Mouse (Mus musculus): ENCODE data around the gene Dnajc6. TPM values are rescaled to one million over a fixed set of nuclear protein-coding genes. Genes with fewer than 3 reads are reported as not detected.

The Dnajc6 gene
- polyA plus RNA-seq, 1 experiment, result not detected

DNA sequence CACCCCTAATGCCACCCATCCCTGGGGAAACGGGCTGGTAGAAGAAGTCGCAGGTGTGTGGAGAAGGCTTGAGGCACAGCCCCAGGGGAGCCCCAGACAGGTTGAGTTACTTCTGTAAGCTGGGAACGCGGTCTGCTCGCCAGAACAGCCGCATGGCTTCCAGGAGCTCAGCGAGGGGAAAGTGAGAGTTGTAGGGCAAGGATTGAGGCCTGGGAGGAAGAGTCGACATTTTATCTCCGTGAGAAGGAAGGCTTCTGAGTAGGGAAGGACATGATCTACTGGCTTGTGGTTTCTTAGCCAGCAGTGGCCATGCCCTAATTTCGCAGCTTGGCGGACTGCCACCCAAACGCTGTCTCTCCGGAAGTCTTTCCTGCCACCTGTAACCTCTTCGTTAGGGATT lies 888 bp downstream of the Dnajc6 start:
- H3K4me3 ChIP-seq (replicated peaks), result no peak overlapping the region
- H3K27me3 ChIP-seq (ENCODE audit: control insufficient read depth), result peaks cover 42% of the 10 kb centered on the region
- H3K9me3 ChIP-seq (ENCODE audit: control insufficient read depth, low read length), result no peaks in the 10 kb centered on the region
- no peaks in the 10 kb centered on the region for H3K36me3 ChIP-seq (ENCODE audit: control insufficient read depth)
- TF ChIP-seq TAL1 (IDR thresholded peaks at IDR 0.05; ENCODE audit: low read length) (no peak), GATA1 (IDR thresholded peaks at IDR 0.05; ENCODE audit: low read length) (no peak)
- H3K4me1 ChIP-seq (ENCODE audit: control insufficient read depth), result no peaks in the 10 kb centered on the region

DNA sequence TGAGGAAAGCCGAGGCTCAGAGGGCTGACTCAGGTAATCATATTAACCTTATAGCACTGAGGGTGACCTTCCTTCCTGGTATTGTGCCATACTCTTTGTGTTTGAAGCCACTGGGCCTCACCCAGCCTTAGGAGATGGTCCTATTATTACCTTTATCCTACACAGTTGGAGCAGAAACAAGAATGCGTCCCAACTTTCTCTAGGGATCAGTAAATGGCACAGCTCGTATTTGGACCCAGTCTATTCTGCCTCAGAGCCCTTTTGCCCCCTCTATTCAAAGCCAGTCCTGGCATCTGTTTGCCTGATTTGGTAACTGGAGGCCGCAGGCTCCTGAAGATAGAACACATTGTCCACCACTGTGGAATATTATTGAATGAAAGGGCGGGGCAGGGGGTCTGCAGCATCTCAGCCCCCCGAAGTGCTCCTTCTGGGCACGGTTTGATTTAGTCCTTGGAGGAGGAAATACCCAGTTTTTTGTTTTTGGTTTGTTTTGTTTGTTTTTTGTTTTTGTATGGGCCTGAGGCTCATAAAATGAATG lies 8.1 kb downstream of the Dnajc6 start:
- H3K36me3 ChIP-seq (ENCODE audit: control insufficient read depth), result no peaks in the 10 kb centered on the region
- H3K4me3 ChIP-seq (replicated peaks), result no peak overlapping the region
- TF ChIP-seq GATA1 (IDR thresholded peaks at IDR 0.05; ENCODE audit: low read length), result no peak
- peaks cover 25% of the 10 kb centered on the region for H3K27me3 ChIP-seq (ENCODE audit: control insufficient read depth)
- H3K4me1 ChIP-seq (ENCODE audit: control insufficient read depth), result no peaks in the 10 kb centered on the region
- no peaks in the 10 kb centered on the region; the same call in 1 of the 2 replicates for H3K9me3 ChIP-seq (ENCODE audit: control insufficient read depth, low read length)

DNA sequence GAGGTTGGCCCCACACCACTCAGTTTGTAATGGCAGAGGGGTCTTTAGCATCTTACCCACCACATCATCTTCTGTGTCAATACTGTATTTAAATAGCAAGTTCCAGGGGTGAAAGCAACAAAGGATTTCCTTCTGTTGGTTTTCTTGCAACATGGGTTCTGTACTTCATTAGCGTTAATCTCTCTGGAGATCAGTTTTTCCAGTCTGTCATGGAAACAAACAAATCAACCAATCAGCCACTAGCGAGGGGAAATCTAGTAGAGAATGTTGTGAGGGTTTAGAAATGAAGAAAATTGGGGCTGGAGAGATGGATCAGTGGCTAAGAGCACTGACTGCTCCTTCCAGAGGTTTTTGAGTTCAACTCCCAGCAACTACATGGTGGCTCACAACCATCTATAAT lies 9.5 kb downstream of the Dnajc6 start:
- Histone ChIP-seq H3K4me1 (ENCODE audit: control insufficient read depth) (no peaks in the 10 kb centered on the region), H3K27me3 (ENCODE audit: control insufficient read depth) (peaks cover 27% of the 10 kb centered on the region)
- TF ChIP-seq GATA1 (IDR thresholded peaks at IDR 0.05; ENCODE audit: low read length) (no peak), TAL1 (IDR thresholded peaks at IDR 0.05; ENCODE audit: low read length) (no peak)

DNA sequence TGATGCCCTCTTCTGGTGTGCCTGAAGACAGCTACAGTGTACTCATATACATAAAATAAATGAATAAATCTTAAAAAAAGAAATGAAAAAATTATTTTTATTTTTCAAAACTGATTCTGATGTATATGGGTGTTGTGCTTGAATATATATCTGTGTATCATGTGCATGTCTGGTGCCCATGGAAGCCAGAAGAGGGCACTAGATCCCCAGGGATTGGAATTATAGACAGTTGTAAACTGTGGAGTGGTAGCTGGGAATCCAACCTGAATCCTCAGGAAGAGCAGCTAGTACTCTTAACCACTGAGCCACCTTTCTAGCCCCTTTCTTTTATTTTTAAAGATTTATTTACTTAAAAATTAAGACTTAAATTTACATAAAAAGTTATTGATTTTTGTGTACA lies 9.9 kb downstream of the Dnajc6 start:
- peaks cover 27% of the 10 kb centered on the region for H3K27me3 ChIP-seq (ENCODE audit: control insufficient read depth)
- H3K4me1 ChIP-seq (ENCODE audit: control insufficient read depth), result no peaks in the 10 kb centered on the region
- H3K9me3 ChIP-seq (ENCODE audit: control insufficient read depth, low read length), result no peaks in the 10 kb centered on the region; the same call in 1 of the 2 replicates
- H3K36me3 ChIP-seq (ENCODE audit: control insufficient read depth), result no peaks in the 10 kb centered on the region
- no peak overlapping the region for H3K4me3 ChIP-seq (replicated peaks)
- TF ChIP-seq TAL1 (IDR thresholded peaks at IDR 0.05; ENCODE audit: low read length), result no peak
- no peak for TF ChIP-seq GATA1 (IDR thresholded peaks at IDR 0.05; ENCODE audit: low read length)

More for the DNA sequence above, 9.5 kb downstream of the Dnajc6 start:
- Histone ChIP-seq H3K36me3 (ENCODE audit: control insufficient read depth) (no peaks in the 10 kb centered on the region), H3K9me3 (ENCODE audit: control insufficient read depth, low read length) (no peaks in the 10 kb centered on the region; the same call in 1 of the 2 replicates), H3K4me3 (replicated peaks) (no peak overlapping the region)

DNA sequence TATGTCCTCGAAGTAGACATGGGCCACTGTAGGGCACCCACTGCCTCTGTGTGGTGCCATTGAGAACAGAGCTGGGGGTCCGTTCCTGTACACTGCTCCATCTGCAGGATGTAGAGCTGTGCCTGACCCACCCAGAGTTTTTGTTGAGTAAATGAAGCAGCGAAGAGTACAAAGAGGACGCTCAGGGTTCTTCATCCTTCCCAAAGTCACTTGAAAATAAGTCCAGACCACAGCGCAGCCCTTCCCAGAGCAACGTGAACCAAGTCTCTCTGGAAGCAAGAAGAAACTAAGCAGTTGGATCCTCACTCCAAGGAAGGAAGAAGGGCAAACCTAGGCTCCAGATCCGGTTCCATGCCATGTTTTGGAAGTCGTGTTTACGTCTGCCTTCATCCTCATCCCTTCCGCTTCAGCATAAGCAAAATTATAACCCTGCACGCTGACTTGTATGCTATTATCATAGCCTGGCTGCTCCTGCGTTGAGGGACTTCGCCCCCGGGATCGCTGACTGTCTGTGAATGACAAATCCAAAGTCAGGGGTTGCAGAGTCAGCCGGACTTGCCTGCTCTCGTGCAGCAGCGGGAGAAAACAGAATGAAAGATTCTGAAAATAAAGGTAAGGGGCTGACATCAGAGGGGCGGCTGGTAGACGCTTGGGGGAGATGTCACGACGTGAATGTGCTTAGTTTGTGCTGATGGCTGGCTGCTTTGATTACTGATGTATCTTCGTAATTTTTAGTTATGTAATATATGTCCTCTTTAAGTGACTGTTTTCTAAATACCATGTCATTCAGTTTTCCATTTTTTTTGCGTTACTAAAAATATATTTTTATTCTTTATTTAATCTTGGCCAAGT lies 11.3 kb downstream of the Dnajc6 start:
- Histone ChIP-seq H3K27me3 (ENCODE audit: control insufficient read depth) (peaks cover 27% of the 10 kb centered on the region), H3K4me1 (ENCODE audit: control insufficient read depth) (no peaks in the 10 kb centered on the region), H3K4me3 (replicated peaks) (peak overlapping the region; percentile 24), H3K9me3 (ENCODE audit: control insufficient read depth, low read length) (no peaks in the 10 kb centered on the region; the same call in 1 of the 2 replicates), H3K36me3 (ENCODE audit: control insufficient read depth) (no peaks in the 10 kb centered on the region)
- TF ChIP-seq GATA1 (IDR thresholded peaks at IDR 0.05; ENCODE audit: low read length) (no peak), TAL1 (IDR thresholded peaks at IDR 0.05; ENCODE audit: low read length) (no peak)

DNA sequence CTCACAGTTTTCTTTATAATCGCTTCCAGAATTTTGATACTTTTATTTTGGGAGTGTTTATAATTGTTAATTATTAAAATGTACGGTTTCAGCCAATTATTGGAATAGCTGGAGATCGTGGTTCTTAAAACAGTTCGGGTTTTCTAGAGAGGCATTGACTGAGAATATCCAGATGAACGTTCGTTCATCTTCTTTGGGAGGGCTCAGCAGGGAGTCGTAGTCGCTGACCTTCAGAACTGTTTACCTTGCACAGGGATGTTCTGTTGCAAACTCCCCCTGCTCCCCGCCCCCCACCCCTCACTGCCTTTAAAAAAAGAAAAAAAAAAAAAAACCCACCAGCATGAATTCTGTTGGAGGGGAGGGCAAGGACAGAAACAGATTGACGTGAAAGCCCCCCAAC lies 12.0 kb downstream of the Dnajc6 start:
- Histone ChIP-seq H3K36me3 (ENCODE audit: control insufficient read depth) (no peaks in the 10 kb centered on the region), H3K9me3 (ENCODE audit: control insufficient read depth, low read length) (no peaks in the 10 kb centered on the region; the same call in 1 of the 2 replicates), H3K4me1 (ENCODE audit: control insufficient read depth) (no peaks in the 10 kb centered on the region), H3K4me3 (replicated peaks) (peak overlapping the region; percentile 36), H3K27me3 (ENCODE audit: control insufficient read depth) (peaks cover 27% of the 10 kb centered on the region)
- no peak for TF ChIP-seq TAL1 (IDR thresholded peaks at IDR 0.05; ENCODE audit: low read length)
- no peak for TF ChIP-seq GATA1 (IDR thresholded peaks at IDR 0.05; ENCODE audit: low read length)

DNA sequence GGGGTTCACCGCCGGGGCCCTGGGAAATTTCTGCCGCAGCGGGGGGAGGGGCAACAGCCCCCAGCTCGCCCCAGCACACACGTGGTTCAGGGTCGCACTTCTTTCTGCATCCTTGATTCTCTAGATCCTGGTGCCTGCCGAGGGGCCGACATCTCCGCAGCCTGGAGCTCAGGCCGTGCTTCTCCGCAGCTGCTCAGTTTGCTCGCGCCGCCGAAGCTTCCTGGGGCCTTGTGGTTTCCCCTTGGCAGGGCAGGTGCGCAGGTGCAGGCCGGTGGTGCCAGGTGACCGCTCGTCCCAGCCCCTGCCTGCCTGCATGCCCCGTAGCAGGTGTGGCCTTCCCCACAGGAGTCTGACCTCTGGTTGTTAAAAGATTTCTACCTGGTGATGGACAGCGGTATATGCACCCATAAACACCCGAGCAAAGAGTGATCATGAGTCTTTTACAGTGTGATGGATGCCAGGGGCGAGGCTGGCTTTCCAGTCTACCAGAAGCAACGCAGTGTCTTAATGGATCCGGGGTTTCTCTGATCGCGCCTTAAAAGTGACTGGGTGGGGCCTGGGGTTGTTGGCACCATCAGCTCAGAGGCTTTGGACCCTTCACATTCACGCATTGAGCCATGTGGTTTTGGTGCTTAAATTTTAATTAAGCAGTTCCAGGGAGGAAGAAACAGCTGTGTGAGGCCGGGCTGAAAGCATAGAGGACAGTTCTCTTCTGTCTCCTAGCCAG lies 12.6 kb downstream of the Dnajc6 start:
- Histone ChIP-seq H3K27me3 (ENCODE audit: control insufficient read depth) (peaks cover 27% of the 10 kb centered on the region), H3K4me3 (replicated peaks) (peak overlapping the region; percentile 36), H3K4me1 (ENCODE audit: control insufficient read depth) (no peaks in the 10 kb centered on the region), H3K36me3 (ENCODE audit: control insufficient read depth) (no peaks in the 10 kb centered on the region), H3K9me3 (ENCODE audit: control insufficient read depth, low read length) (no peaks in the 10 kb centered on the region; the same call in 1 of the 2 replicates)
- TF ChIP-seq TAL1 (IDR thresholded peaks at IDR 0.05; ENCODE audit: low read length) (no peak), GATA1 (IDR thresholded peaks at IDR 0.05; ENCODE audit: low read length) (no peak)

DNA sequence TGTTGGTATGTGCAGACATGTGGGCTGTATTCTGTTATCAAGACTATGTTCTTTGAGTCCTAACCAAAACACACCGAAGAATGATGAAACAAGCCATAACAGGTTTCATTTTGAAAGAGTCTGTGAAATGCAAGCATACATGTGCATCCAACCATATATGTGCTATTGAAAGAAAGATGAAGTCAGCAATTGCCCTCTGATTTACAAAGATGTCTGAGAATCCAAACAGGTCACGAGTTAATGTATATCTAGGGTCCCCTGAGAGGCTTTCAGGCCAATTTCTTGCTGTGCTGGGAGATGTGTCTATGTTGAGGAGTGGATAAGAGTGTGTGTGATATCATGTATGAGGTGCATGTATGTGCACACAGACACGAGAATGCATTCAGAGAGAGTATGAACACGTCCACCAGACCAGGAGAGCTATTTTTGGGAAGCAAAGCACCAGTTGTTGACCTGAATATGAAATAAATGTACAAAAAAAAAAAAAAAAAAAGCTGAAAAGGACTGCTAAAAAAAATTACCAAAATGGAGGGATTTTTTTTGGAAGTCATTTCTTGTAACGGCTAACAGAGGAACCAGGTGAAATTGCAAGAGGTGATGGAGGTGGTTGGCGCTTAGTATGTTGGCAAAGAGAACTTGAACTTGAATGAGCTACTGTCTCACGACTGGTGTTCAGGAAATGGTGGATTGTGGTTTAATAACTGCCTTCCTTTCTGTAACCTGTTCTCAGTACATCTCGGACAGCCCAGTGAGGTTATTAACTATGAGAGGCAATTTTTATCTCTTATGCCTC lies 13.9 kb downstream of the Dnajc6 start:
- H3K4me1 ChIP-seq (ENCODE audit: control insufficient read depth), result no peaks in the 10 kb centered on the region
- H3K27me3 ChIP-seq (ENCODE audit: control insufficient read depth), result peaks cover 27% of the 10 kb centered on the region
- H3K9me3 ChIP-seq (ENCODE audit: control insufficient read depth, low read length), result no peaks in the 10 kb centered on the region; the same call in 1 of the 2 replicates
- H3K36me3 ChIP-seq (ENCODE audit: control insufficient read depth), result no peaks in the 10 kb centered on the region
- no peak overlapping the region for H3K4me3 ChIP-seq (replicated peaks)
- TF ChIP-seq TAL1 (IDR thresholded peaks at IDR 0.05; ENCODE audit: low read length) (no peak), GATA1 (IDR thresholded peaks at IDR 0.05; ENCODE audit: low read length) (no peak)
